Mouse (Mus musculus): ENCODE measurements around the gene Gm42420. TPM values are rescaled to one million over a fixed set of nuclear protein-coding genes. Genes with fewer than 3 reads are reported as not detected.
A peak's percentile ranks its signal among the peaks of the same experiment; 100 is the strongest.

Gm42420 gene
- polyA plus RNA-seq, 1 experiment, result 0.22 TPM

DNA sequence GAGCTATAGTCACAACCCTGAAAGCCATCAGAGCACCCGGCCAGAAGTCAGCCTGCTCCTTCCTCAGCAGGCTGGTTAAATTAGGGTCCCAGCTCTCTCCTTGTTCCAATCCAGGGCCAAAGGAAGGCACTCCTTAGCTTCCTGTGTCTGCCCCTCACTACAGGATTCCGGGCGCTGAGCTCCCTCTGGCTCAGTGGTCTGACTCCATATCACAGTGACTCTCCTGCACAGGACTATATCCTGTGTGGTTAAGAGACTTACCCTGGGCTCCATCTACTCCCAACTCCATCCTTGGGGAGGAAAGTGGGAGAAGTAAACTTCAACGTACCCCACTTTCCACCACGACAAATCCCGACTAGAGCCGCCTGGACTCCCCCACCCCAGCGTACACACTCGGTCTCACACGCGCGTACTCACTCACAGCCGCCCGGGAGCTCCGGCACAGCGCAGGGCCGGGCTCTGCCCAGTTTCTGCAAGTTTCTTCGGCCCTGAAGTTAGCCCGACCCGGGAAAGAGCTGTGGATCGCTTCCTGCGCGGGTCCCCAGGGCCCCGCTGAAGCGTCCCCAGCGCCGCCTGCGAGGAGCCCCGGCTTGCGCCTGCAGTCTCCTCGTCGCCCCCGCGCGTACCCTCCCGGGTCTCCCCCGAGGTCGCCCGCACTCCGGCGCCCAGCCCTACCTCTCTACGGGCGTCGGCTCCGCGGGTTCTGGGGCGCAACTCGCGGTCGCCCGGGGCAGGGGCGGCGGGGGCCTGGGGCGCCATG, 28.5 kb upstream of the Gm42420 start:
- Histone ChIP-seq H3ac (ENCODE audit: control insufficient read depth, insufficient read length) (peak overlapping the region; percentile 52), H3K4me3 (peak overlapping the region; percentile 34), H3K36me3 (ENCODE audit: control insufficient read depth, insufficient read depth) (no peaks in the 10 kb centered on the region), H3K27me3 (ENCODE audit: control insufficient read depth, insufficient read depth, insufficient read length) (no peaks in the 10 kb centered on the region), H3K79me2 (ENCODE audit: control insufficient read depth, insufficient read depth) (no peaks in the 10 kb centered on the region), H3K4me2 (ENCODE audit: low read depth) (peak overlapping the region; percentile 89)
- TF ChIP-seq MYOG (IDR thresholded peaks at IDR 0.05; ENCODE audit: control insufficient read depth in 1 of 3, insufficient read depth in 1 of 3, insufficient read length in 2 of 3, low read depth in 2 of 3) (no peak), USF1 (IDR thresholded peaks at IDR 0.05; ENCODE audit: low read depth) (no peak), TCF12 (IDR thresholded peaks at IDR 0.05; ENCODE audit: insufficient read depth, poor library complexity, severe bottlenecking) (no peak)

DNA sequence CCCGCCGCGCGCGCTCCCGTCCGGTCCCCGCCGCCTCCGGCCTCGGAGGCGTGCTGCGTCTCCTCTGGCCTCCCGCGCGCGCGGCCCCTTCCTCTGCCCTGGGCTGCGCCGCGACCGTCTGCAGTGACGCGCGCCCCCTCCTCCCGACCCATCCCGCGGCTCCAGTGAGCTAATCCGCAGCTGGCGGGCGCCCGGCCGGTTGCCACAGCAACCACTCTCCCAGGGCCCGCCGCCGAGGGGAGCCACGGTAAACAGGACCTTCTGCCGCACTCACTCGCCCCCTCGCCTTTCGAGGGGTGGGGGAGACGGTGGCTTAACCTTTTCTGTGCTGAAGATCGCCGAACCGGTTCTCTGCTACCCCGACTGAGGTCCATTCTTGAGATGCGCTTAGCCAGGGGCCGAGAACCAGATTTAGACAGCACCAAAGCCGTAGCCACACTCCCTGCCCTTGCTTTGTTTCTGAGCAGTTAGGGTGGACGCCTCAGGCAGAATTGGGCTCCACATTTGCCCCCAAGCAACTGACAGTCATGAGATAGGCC, 27.8 kb upstream of the Gm42420 start, which contains the start of gene Dennd2a:
Dennd2a (minus strand) TSS at position 145 of the 539 bp plus-strand sequence.
- Histone ChIP-seq H3K4me3 (peak within 1 kb of the TSS; percentile 34), H3K36me3 (ENCODE audit: control insufficient read depth, insufficient read depth) (no peaks in the 10 kb centered on the region), H3K4me2 (ENCODE audit: low read depth) (peak within 1 kb of the TSS; percentile 89), H3K79me2 (ENCODE audit: control insufficient read depth, insufficient read depth) (no peaks in the 10 kb centered on the region), H3K27me3 (ENCODE audit: control insufficient read depth, insufficient read depth, insufficient read length) (no peaks in the 10 kb centered on the region), H3ac (ENCODE audit: control insufficient read depth, insufficient read length) (peak within 1 kb of the TSS; percentile 52)
- TF ChIP-seq MYOD1 (IDR thresholded peaks at IDR 0.05; ENCODE audit: control insufficient read depth in 1 of 3, insufficient read length in 2 of 3, low read depth in 2 of 3), result peak in 1 of 3 experiments; percentile 25
- peak; percentile 70 for TF ChIP-seq POLR2A (IDR thresholded peaks at IDR 0.05; ENCODE audit: insufficient read length, low read depth)
- TF ChIP-seq TCF12 (IDR thresholded peaks at IDR 0.05; ENCODE audit: insufficient read depth, poor library complexity, severe bottlenecking), result no peak

DNA sequence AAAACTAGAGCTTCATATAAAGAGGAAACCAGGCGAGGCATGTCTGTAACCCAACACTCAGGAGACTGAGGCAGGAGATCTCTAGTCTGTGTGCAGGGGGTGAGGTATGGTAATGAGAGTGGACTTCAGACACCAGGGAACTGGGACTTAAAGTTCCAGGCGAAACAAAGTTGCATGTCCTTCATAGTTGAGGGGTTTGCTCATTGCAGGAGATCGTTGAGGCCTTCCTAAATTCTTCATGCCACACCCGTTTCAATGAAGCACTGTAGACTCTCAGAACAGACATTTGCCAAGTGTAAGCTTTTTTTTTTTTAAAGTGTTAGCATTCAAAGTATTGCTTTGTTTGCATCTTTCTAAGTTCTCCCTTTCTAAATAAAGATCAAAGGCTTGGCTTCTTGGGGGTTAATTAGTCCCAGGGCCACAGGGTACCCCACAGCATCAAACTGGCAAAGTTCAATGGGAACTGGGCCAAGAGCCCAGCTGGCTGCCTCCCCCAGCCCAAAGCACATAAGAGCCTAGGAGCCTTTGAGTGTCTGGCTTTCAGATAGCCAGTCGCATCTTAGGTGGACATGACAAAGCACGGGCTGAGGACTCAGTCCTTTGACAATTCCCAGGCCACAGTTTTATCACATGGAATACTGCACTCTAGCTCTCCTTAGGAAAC, 26.1 kb upstream of the Gm42420 start:
- Histone ChIP-seq H3K36me3 (ENCODE audit: control insufficient read depth, insufficient read depth) (no peaks in the 10 kb centered on the region), H3K27me3 (ENCODE audit: control insufficient read depth, insufficient read depth, insufficient read length) (no peaks in the 10 kb centered on the region), H3K4me2 (ENCODE audit: low read depth) (no peak overlapping the region), H3K79me2 (ENCODE audit: control insufficient read depth, insufficient read depth) (no peaks in the 10 kb centered on the region), H3K4me3 (no peak overlapping the region), H3ac (ENCODE audit: control insufficient read depth, insufficient read length) (no peak overlapping the region)
- no peak for TF ChIP-seq SRF (IDR thresholded peaks at IDR 0.05; ENCODE audit: control insufficient read depth, insufficient read length, low read depth)
- TF ChIP-seq TCF3 (IDR thresholded peaks at IDR 0.05; ENCODE audit: insufficient read length, low read depth), result no peak
- TF ChIP-seq MYOD1 (IDR thresholded peaks at IDR 0.05; ENCODE audit: control insufficient read depth in 1 of 3, insufficient read length in 2 of 3, low read depth in 2 of 3), result no peak
- TF ChIP-seq POLR2A (IDR thresholded peaks at IDR 0.05; ENCODE audit: insufficient read length, low read depth), result no peak
- TF ChIP-seq MAX (IDR thresholded peaks at IDR 0.05; ENCODE audit: low read depth), result no peak
- TF ChIP-seq E2F4 (IDR thresholded peaks at IDR 0.05; ENCODE audit: insufficient read depth), result no peak
- TF ChIP-seq CEBPB (IDR thresholded peaks at IDR 0.05; ENCODE audit: insufficient read depth, poor library complexity, severe bottlenecking), result no peak
- no peak for TF ChIP-seq USF1 (IDR thresholded peaks at IDR 0.05; ENCODE audit: low read depth)
- no peak for TF ChIP-seq MYOG (IDR thresholded peaks at IDR 0.05; ENCODE audit: control insufficient read depth in 1 of 3, insufficient read depth in 1 of 3, insufficient read length in 2 of 3, low read depth in 2 of 3)
- TF ChIP-seq TCF12 (IDR thresholded peaks at IDR 0.05; ENCODE audit: insufficient read depth, poor library complexity, severe bottlenecking), result no peak
- TF ChIP-seq POLR2AphosphoS2 (IDR thresholded peaks at IDR 0.05; ENCODE audit: insufficient read length, low read depth), result no peak
- no peak for TF ChIP-seq REST (IDR thresholded peaks at IDR 0.05; ENCODE audit: insufficient read depth, insufficient read length)

DNA sequence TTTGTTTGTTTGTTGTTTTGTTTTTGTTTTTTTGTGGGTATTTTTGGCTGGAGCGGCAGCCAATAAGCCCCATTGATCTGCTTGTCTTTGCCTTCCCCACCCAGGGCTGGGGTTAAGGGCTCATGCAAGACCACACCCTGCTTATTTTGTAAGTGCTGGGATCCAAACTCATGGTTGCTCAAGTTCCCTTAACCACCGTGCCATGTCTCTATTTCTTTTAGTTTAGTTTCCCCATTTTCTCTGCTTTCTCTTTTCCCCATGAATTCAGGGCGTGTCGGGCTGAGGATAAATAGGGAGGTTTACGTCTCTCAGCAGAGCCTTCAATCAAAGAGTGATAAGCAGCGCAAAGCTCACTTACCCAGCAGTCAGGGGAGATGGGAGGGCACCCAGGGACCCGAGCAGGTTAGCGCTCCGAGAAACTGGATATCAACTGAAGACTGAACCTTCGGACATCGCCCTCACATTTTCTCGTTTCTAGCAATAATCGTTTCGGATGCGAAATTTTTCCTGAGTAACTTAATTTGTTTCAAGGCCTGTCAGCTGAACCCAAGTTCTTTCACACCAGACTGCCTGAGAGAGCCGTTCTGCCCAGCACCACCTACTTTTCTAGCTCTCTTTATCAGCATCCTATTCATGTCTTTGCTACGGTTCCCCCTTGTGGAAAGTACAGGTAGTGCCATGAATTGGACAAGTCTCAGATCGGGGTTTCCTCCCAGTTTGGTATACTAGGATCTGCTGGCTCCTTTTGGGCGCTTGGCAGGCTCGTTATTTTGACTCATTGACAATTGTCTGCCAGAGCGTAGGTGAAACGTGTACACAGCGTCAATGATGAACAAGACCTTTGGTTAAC, 23.2 kb upstream of the Gm42420 start:
- H3K79me2 ChIP-seq (ENCODE audit: control insufficient read depth, insufficient read depth), result no peaks in the 10 kb centered on the region
- no peak overlapping the region for H3K4me3 ChIP-seq
- TF ChIP-seq REST (IDR thresholded peaks at IDR 0.05; ENCODE audit: insufficient read depth, insufficient read length) (no peak), POLR2A (IDR thresholded peaks at IDR 0.05; ENCODE audit: insufficient read length, low read depth) (no peak), SRF (IDR thresholded peaks at IDR 0.05; ENCODE audit: control insufficient read depth, insufficient read length, low read depth) (no peak), MYOG (IDR thresholded peaks at IDR 0.05; ENCODE audit: control insufficient read depth in 1 of 3, insufficient read depth in 1 of 3, insufficient read length in 2 of 3, low read depth in 2 of 3) (no peak), E2F4 (IDR thresholded peaks at IDR 0.05; ENCODE audit: insufficient read depth) (no peak), TCF12 (IDR thresholded peaks at IDR 0.05; ENCODE audit: insufficient read depth, poor library complexity, severe bottlenecking) (no peak), MAX (IDR thresholded peaks at IDR 0.05; ENCODE audit: low read depth) (no peak), CEBPB (IDR thresholded peaks at IDR 0.05; ENCODE audit: insufficient read depth, poor library complexity, severe bottlenecking) (no peak), USF1 (IDR thresholded peaks at IDR 0.05; ENCODE audit: low read depth) (no peak)
- H3K27me3 ChIP-seq (ENCODE audit: control insufficient read depth, insufficient read depth, insufficient read length), result no peaks in the 10 kb centered on the region
- H3K4me2 ChIP-seq (ENCODE audit: low read depth), result peak overlapping the region; percentile 60
- H3K36me3 ChIP-seq (ENCODE audit: control insufficient read depth, insufficient read depth), result no peaks in the 10 kb centered on the region
- no peak overlapping the region for H3ac ChIP-seq (ENCODE audit: control insufficient read depth, insufficient read length)
